Mouse (Mus musculus): ENCODE data around the gene Hist1h2ak. TPM values are rescaled to one million over a fixed set of nuclear protein-coding genes. Genes with fewer than 3 reads are reported as not detected.
A peak's percentile ranks its signal among the peaks of the same experiment; 100 is the strongest.

Hist1h2ak gene
- total and polyA plus RNA-seq, 3 experiments: 6.2 to 1,125 (median 16.6) TPM

GRCm38 (mm10) chr13:21779767-21780731 is 26.4 kb upstream of the Hist1h2ak start, which contains the start of gene Hist1h1b (continued):
- TF ChIP-seq CHD1 (IDR thresholded peaks at IDR 0.05; ENCODE audit: low read depth, low read length) (peak; percentile 85; the same call in 1 of the 2 replicates), ZNF384 (IDR thresholded peaks at IDR 0.05; ENCODE audit: low read depth, low read length) (0 out of 2 replicates have a peak, but pooled peaks have one; percentile 26), KAT2A (IDR thresholded peaks at IDR 0.05; ENCODE audit: insufficient replicate concordance, low read length) (0 out of 2 replicates have a peak, but pooled peaks have one; percentile 38), MEF2A (IDR thresholded peaks at IDR 0.05; ENCODE audit: borderline replicate concordance, low read depth, low read length) (peak; percentile 50; the same call in 1 of the 2 replicates), CTCF (conservative IDR thresholded peaks at IDR 0.05 in 1 of 2, IDR thresholded peaks at IDR 0.05 in 1 of 2; ENCODE audit: low read depth in 2 of 2, low read length in 2 of 2) (no peak), MXI1 (IDR thresholded peaks at IDR 0.05; ENCODE audit: low read depth, low read length) (peak; percentile 39; the same call in 1 of the 2 replicates), RAD21 (IDR thresholded peaks at IDR 0.05; ENCODE audit: low read depth, low read length) (no peak), BHLHE40 (IDR thresholded peaks at IDR 0.05; ENCODE audit: low read depth, low read length) (peak; percentile 7; the same call in 1 of the 2 replicates), JUN (IDR thresholded peaks at IDR 0.05; ENCODE audit: insufficient read depth, low read depth, low read length) (no peak), CHD2 (IDR thresholded peaks at IDR 0.05; ENCODE audit: low read length) (peak; percentile 49)

GRCm38 (mm10) chr13:21778814-21779766 is 25.5 kb upstream of the Hist1h2ak start:
- DNase-seq (ENCODE audit: extremely low read depth): peak; percentile 94
- Histone ChIP-seq H3K79me2 (replicated peaks; ENCODE audit: control insufficient read depth, extremely low read depth, insufficient read depth, poor library complexity, severe bottlenecking) (no peaks in the 10 kb centered on the region; the same call in 1 of the 2 replicates), H3K4me1 (ENCODE audit: control insufficient read depth in 1 of 2, insufficient read depth in 2 of 2) (peaks cover 6 to 24% of the 10 kb centered on the region in 2 experiments; a peak in 3 of 4 replicates), H3K27ac (ENCODE audit: insufficient read depth, low read depth) (peak overlapping the region; percentile 97), H3K27me3 (replicated peaks) (no peaks in the 10 kb centered on the region), H3K4me3 (replicated peaks in 1 of 3; ENCODE audit: low read depth in 2 of 3, low read length in 2 of 3, poor library complexity in 1 of 3) (peak overlapping the region; percentile 59 to 72 (median 59)), H3K9me3 (replicated peaks; ENCODE audit: low read length) (no peaks in the 10 kb centered on the region), H3K4me2 (ENCODE audit: insufficient read depth, low read depth, poor library complexity, severe bottlenecking) (peak overlapping the region; percentile 65), H3K36me3 (replicated peaks in 1 of 2; ENCODE audit: control insufficient read depth in 1 of 2, insufficient read depth in 1 of 2, low read length in 1 of 2) (no peaks in the 10 kb centered on the region), H3K9ac (ENCODE audit: insufficient read depth, low read depth) (peak overlapping the region; percentile 95)
- in situ Hi-C loops (cut with MboI; ENCODE audit: low pct_ligation_motif_present, low pct_unique_long_range_greater_than_20kb, low sequenced_read_pairs) (no loop called here), dilution Hi-C loops (cut with MboI; ENCODE audit: extremely low pct_ligation_motif_present, extremely low pct_unique_long_range_greater_than_20kb, low sequenced_read_pairs) (no loop called here)
- peak; percentile 48; the same call in 1 of the 2 replicates for TF ChIP-seq MAX (IDR thresholded peaks at IDR 0.05; ENCODE audit: low read length)
- TF ChIP-seq MYC (IDR thresholded peaks at IDR 0.05; ENCODE audit: low read depth, low read length): peak; percentile 84
- no peak for TF ChIP-seq ZC3H11A (IDR thresholded peaks at IDR 0.05; ENCODE audit: low read depth, low read length)
- TF ChIP-seq PAX5 (IDR thresholded peaks at IDR 0.05; ENCODE audit: low read length): no peak
- 0 out of 2 replicates have a peak, but pooled peaks have one; percentile 11 for TF ChIP-seq NRF1 (IDR thresholded peaks at IDR 0.05; ENCODE audit: low read depth, low read length)
- no peak for TF ChIP-seq CTCF (conservative IDR thresholded peaks at IDR 0.05 in 1 of 2, IDR thresholded peaks at IDR 0.05 in 1 of 2; ENCODE audit: low read depth in 2 of 2, low read length in 2 of 2)
- TF ChIP-seq GABPA (IDR thresholded peaks at IDR 0.05; ENCODE audit: insufficient replicate concordance, low read depth, low read length): no peak
- TF ChIP-seq BHLHE40 (IDR thresholded peaks at IDR 0.05; ENCODE audit: low read depth, low read length): peak; percentile 79
- peak; percentile 97 for TF ChIP-seq POLR2AphosphoS2 (IDR thresholded peaks at IDR 0.05; ENCODE audit: low read depth, low read length)
- TF ChIP-seq ZMIZ1 (IDR thresholded peaks at IDR 0.05; ENCODE audit: low read depth, low read length): peak; percentile 99
- no peak for TF ChIP-seq ZKSCAN1 (IDR thresholded peaks at IDR 0.05; ENCODE audit: borderline replicate concordance, low read depth, low read length)
- no peak for TF ChIP-seq USF1 (IDR thresholded peaks at IDR 0.05; ENCODE audit: low read depth, low read length)
- peak; percentile 90; the same call in 1 of the 2 replicates for TF ChIP-seq RCOR1 (conservative IDR thresholded peaks at IDR 0.05; ENCODE audit: low read depth, low read length)
- TF ChIP-seq NELFE (IDR thresholded peaks at IDR 0.05; ENCODE audit: low read depth, low read length): peak; percentile 84; the same call in 1 of the 2 replicates
- peak; percentile 94 for TF ChIP-seq CHD2 (IDR thresholded peaks at IDR 0.05; ENCODE audit: low read length)
- TF ChIP-seq SMC3 (IDR thresholded peaks at IDR 0.05; ENCODE audit: low read depth, low read length): peak; percentile 13; the same call in 1 of the 2 replicates
- no peak for TF ChIP-seq RAD21 (IDR thresholded peaks at IDR 0.05; ENCODE audit: low read depth, low read length)
- TF ChIP-seq CHD1 (IDR thresholded peaks at IDR 0.05; ENCODE audit: low read depth, low read length): peak; percentile 55; the same call in 1 of the 2 replicates
- TF ChIP-seq TCF12 (IDR thresholded peaks at IDR 0.05; ENCODE audit: low read depth, low read length): peak; percentile 57; the same call in 1 of the 2 replicates
- no peak for TF ChIP-seq MAFK (IDR thresholded peaks at IDR 0.05; ENCODE audit: insufficient replicate concordance, low read length)
- peak; percentile 89 for TF ChIP-seq SIN3A (IDR thresholded peaks at IDR 0.05; ENCODE audit: low read length)
- TF ChIP-seq MXI1 (IDR thresholded peaks at IDR 0.05; ENCODE audit: low read depth, low read length): peak; percentile 71
- TF ChIP-seq HCFC1 (IDR thresholded peaks at IDR 0.05; ENCODE audit: low read depth, low read length): peak; percentile 73
- peak; percentile 44; the same call in 1 of the 2 replicates for TF ChIP-seq MAZ (IDR thresholded peaks at IDR 0.05; ENCODE audit: low read depth, low read length)
- no peak for TF ChIP-seq ELF1 (IDR thresholded peaks at IDR 0.05; ENCODE audit: low read depth, low read length)
- no peak for TF ChIP-seq ZNF384 (IDR thresholded peaks at IDR 0.05; ENCODE audit: low read depth, low read length)

Data from CH12.LX (cell line).